Mouse (Mus musculus) embryo, embryonic 10.5 days (tissue): ENCODE results near the gene Stx11.

Experiments used
- DNase-seq: peaks from one replicate; pipeline ENCODE4 v3.0.0-alpha.2; 2015; ENCODE audit warnings: low spot score

Gene Stx11

DNA sequence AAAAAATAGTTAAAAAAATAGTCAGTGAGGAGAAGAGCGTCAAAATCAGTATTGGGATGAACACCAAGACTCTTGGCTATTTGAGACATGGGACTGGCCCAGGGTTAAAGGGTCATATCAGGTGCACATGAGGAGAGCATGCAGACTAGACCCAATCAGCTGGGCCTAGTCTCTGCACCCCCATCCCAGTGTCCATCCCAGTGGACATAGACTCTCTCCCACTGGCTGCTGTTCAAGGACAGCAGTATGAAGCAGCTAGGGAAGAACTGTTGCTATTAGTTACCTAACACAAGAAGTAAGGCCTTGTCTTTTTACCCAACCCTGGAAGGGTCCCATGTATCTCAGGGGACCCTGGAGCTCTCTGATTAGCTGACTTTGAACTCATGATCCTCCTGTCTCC is 49.9 kb downstream of the Stx11 start:
- DNase-seq, result no peak

DNA sequence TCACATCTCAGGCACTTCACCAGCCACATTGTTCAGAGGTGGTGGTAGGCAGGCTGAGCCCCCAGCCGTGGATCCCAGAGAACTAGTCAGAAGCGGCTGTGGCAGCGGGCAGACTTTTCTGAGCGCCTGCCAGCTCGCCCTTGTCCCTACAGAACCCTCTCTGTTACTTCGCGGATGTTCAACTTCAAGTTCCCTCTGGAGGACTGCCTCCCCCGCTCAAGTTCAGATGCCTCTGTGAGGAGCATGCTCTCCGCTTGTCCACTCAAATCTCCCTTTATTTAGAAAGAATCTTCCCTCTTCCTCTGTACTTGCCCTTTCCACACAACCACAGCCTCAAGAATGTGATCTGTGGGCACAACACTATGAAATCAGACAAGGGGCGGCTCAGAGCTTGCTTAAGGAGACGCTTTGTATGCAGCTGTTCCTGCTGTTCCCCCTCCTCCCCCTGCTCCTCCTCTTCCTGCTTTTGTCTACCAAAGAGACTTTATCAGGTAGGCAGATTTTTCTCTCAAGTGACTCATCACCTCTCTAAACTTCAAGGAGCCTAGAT is 52.0 kb downstream of the Stx11 start:
- DNase-seq, result no peak

GRCm38 (mm10) chr10:12911451-12911850 is 52.6 kb downstream of the Stx11 start:
- no peak for DNase-seq

- DNase-seq, result no peak
These were observed 54.2 kb downstream of the Stx11 start for GRCm38 (mm10) chr10:12909891-12910290.

DNA sequence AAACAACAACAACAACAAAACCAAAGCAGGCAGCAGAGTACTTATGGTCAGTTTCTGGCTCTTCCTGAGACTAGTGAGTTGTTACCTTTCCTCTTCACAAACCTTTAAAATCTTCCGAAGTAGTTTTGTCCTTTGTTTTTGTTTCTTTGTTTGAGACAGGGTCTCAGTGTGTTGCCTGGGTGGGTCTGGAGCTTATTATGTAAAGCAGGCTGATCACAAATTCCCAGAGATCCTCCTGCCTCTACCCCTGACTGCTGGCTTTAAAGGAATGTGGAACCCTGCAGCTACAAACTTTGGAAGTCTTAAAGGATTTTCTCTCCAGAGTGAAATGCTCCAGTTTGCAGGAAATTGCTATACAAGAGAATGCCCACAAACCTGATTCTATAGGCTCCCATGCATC is 54.9 kb downstream of the Stx11 start:
- no peak for DNase-seq

GRCm38 (mm10) chr10:12904140-12904528 is 60.0 kb downstream of the Stx11 start:
- no peak for DNase-seq

- no peak for DNase-seq
These were observed 60.5 kb downstream of the Stx11 start for GRCm38 (mm10) chr10:12903440-12904139.

- no peak for DNase-seq
These were observed 64.2 kb downstream of the Stx11 start for GRCm38 (mm10) chr10:12899901-12900300.

- no peak for DNase-seq
These were observed 70.8 kb downstream of the Stx11 start for GRCm38 (mm10) chr10:12893339-12893738.

- DNase-seq, result no peak
These were observed 75.7 kb downstream of the Stx11 start for GRCm38 (mm10) chr10:12888373-12888772.
